Mouse (Mus musculus): Measurements from ENCODE around the gene Pi4kb.
"Not testable (repeated sequence)": the region's sequence is repeated elsewhere in the genome, so short reads cannot be mapped to it uniquely, and the experiment has no call there.

Pi4kb gene

DNA sequence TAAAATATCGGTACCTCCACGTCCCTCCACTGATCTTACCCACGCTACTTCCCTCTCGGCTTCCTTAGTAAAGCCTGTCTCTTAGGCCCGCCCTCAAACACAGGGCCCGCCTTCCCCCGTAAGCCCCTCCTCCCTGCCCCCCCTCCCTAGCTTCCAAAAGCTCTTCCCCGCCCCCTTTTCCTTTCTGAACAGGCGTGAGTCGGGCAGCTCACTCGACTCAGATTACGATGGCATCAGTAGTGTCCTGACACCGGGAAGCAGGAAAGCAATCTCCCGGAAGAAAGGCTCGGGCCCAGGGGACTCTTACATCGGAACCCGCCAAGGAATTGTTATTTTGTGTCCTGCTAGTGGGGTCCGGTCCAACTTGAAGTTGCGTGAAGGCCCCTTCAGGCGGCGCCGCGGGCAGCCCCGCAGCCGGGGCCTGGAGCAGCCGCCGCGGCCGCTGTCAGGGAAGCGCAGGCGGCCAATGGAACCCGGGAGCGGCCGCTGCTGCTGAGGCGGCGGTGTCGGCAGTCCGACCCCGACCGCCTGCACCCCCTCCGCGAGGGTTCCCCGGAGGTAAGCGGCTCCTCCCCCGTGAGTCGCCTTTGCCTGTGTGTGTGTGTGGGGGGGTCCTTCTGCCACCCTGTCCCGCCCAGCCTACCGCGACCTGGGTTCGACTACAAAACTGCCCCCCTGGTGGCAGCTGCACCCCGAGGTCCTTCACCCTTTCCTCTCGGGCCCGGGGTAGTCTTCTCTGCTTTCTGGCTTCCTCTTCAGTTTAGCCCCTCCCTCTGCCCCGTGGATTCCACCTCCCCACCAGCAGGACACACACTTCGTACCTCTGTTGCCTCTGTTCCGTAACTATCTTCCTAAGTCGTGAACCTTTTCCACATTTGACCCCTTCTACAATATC lies at the start of gene Pi4kb:
Pi4kb (plus strand) TSS at position 204 of the 895 bp plus-strand sequence.
- DNase-seq (ENCODE audit: low spot score) = peak; percentile 90

DNA sequence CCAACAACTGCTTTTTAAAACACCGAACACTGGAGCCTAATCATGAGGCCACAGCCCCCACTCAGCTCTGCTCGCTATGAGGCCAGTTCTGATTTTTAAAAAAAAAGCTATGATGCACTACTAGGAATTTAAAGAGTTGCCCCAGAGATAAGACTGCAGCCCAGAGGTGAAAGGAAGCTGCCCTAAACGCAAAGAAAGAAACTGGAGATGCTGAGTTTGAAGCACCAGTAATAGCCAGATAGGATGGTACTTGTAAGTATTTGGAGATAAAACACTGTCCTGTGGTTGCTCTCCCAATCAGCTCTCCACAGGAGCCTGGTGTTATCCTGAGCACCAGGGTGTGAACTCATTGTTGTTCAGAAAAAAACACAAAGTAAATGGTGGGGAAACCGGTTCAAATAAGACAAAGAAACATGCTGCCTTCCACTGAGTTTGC lies 48.2 kb upstream of the Pi4kb start:
- not testable (repeated sequence) for DNase-seq (ENCODE audit: low spot score)

DNA sequence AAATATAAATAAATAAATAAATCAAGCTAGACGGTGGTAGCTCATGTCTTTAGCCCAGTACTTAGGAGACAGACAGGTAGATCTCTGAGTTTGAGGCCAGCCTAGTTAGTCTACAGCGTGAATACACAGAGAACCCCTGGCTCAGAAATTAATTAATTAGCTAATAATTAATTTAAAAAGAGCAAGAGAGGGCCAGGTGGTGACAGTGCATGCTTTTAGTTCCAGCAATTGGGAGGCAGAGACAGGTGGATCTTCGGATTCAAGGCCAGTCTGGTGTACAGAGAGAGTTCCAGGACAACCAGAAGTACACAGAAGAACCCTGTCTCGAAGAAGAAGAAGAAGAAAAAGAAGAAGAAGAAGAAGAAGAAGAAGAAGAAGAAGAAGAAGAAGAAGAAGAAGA lies 45.6 kb upstream of the Pi4kb start:
- DNase-seq (ENCODE audit: low spot score) = not testable (repeated sequence)

DNA sequence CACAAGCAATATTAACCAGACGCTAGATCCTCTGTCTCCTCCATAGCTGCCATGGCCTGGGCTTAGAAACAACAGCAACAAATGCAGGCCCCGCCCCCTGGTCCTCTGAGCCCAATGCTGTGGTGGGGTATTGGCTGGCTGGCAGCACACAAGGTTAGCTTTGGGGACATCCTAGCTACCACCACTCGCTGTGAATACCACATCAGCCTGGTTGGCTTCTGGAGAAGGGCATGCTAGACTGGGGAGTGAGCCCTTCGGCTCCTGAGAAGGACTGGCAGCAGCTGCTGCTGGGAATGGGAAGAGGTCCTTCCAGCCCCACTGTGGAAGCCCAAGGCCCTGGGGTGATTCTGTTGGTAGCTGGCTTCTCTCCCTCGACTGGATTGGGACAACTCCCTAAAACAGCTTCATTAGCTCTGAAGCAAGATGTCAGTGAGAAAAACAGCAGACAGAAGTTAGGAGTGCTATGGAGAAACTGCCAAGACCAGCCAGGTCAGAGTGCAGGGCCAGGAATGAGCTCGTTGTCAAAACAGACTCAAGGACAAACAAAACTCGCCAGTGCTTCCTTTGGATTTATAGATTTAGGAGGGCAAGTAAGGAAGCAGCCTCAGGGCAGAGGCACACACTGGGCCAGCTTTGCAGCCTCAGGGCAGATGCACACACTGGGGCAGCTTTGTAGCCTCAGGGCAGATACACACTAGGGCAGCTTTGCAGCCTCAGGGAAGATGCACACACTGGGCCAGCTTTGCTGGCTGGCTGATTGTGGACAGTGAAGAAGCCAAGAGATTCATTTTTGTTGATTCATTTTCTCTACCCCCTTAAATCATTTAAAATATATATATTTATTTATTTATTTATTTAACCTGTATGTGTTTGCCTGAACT lies 43.9 kb upstream of the Pi4kb start:
- DNase-seq (ENCODE audit: low spot score) = not testable (repeated sequence)

DNA sequence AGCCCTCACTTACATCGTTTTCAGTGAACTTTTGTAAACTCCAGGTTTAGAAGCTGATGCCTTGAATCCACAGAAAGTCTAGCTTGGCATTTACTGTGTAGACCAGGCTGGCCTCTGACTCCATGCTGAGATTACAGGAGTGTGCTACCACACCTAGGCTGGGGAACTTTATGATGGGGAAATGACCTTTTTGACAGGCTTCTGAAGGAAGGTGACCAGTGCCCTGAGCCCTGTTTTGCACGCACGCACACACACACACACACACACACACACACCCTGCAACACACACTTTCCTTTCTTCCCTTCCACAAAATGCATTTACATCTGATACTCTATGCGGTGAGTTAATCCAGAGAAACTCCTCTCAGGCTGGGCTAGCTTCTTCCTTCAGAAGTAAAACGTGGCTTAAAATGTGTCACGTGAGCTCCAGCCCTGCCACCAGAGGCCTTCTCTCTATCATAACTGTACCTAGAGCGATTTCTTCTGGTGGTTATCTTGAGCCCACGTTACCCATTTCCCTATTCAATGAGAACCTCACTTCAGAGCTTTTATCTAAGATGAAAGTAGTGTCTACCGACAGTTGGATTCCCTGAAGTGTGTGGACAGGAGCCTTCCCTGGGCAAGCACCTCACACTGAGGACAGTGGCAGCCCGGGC lies 43.0 kb upstream of the Pi4kb start:
- not testable (repeated sequence) for DNase-seq (ENCODE audit: low spot score)

DNA sequence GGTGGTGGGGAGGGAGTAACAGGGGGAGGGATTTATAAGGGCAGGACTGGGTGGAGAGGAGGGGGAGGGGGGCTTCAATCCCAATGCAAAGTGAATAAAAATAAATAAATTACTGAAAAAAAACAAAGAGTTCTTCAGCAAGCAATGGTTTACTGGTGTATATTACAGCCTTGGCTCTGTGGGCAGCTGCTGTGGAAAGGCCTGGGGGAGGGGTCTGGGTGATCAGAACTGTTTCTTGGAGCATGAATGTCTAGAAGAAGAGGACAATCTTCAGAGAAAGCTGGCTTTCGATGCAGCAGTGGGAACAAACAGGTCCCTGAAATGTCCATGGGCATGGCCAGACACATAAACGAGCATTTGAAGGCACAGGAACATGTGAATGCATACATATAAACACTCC lies 42.3 kb upstream of the Pi4kb start:
- not testable (repeated sequence) for DNase-seq (ENCODE audit: low spot score)

DNA sequence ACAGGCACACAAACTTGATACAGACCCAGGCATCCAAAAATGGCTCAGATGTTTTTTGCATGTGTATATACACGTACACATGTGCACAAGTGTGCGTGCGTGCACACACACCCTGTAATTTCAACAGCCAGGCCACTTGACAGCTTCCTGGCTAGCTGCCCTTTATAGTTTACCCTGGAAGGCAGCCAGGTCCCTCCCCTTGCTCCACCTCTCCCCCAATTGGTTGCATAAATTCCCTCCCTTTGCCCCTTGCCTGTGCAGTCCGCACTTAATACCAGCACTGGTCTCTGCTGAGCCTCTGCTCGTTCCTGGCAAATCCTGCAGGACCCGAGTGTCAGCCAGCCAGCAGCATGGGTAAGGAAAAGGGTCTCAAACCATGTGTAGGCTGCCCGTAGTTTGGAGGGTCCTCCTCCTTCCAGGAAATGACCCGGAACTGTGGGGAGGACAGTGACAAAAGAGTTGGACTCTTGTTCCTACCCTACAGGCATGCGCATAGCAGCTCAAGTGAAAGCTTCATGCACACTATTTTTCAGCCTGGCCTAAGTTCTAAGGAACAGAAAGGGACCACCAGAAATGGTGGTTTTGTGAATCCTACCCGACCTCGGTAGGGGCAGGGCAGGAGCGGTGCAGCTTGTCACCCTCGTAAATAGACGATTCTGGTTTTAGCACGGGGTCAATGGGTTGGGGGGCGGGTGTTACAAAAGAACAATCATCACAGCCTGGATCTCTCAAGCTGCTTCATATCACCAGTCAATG lies 41.5 kb upstream of the Pi4kb start, which contains the start of gene Selenbp1:
Selenbp1 (plus strand) TSS at position 248 of the 756 bp plus-strand sequence.
- peak; percentile 85 for DNase-seq (ENCODE audit: low spot score)

DNA sequence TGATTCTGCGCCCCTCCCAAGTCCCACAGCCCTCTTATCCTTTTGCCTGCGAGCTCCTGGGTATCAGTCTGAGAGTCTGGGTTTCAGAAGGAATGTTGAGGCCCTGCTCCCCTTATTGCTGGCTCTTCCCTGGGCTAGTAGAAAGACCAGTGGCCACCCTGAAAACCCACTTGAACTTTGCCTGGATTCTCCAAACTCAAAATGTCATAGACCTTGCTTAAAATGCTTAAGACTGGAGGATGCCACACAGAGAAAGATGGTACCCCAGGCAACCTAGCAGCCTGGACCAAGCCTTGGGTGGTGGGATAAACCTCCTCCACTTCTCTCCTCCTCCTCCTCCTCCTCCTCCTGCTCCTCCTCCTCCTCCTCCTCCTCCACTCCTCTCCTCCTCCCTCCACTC lies 40.9 kb upstream of the Pi4kb start:
- not testable (repeated sequence) for DNase-seq (ENCODE audit: low spot score)

DNA sequence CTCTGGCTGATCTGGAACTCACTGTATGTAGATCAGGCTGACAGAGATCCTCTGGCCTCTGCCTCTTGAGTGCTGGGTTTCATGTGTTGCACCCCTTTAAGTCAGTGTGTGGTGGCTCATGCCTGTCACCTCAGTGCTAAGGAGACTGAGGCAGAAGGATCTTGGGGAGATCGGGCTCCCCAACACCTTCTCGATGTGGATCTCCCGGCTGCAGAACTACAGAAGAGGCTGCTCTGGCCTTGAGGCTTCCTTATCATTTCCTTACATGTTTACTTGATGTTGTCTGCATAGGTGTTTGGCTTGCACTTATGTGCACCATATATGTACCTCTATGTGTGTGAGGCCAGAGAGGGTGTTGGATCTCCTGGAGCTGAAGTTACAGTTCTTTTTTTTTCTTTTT lies 40.0 kb upstream of the Pi4kb start:
- not testable (repeated sequence) for DNase-seq (ENCODE audit: low spot score)

DNA sequence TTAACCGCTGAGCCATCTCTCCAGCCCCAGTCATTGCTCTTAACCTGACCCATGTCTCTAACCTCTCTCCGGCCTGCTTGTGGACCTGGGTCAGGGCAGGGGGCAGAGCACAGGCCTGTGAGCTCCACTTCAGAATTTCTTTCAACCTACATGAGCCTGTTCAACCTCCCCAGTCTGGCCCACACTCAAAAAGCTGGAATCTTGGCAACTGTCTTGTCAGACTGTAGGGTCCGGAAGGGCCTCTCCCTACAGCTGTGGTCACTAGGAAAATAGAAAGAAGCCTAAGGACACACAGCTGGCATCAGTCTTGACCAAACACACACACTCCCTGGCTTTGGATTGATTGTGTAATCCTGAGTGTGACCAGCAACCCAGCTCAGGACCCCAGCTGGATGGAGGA lies 39.2 kb upstream of the Pi4kb start:
- DNase-seq (ENCODE audit: low spot score) = not testable (repeated sequence)

DNA sequence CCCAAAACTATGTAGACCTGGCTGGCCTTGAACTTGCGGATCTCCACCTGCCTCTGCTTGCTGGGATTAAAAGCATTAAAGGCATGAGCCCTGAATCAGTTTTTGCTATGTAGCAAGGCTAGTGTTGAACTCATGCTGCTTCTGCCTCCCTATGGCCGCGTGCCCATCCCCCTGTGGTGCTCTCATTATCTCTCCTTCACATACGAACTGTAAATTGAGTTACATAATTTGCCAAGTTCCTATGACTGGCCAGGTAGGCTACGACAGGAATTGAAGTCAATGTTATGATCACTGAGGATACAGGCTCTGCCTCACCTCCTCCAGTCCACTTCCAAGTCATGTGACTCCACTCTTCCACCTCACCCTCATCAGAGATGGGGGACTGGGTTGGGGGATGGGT lies 38.4 kb upstream of the Pi4kb start:
- DNase-seq (ENCODE audit: low spot score) = not testable (repeated sequence)

DNA sequence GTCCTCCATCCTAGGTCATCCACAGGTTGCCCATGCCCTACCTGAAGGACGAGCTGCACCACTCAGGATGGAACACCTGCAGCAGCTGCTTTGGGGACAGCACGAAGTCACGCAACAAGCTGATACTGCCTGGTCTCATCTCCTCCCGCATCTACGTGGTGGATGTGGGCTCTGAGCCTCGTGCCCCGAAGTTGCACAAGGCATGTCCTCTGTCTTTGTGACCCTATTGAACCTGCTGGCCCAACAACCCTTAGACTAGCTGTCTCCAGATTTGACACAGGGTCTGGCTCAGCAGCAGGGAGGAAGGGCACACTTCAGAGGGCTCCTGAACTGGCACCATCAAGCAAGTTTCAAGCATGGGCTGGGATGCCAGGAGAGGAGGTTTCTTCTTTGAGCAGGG lies 37.3 kb upstream of the Pi4kb start:
- DNase-seq (ENCODE audit: low spot score) = not testable (repeated sequence)

DNA sequence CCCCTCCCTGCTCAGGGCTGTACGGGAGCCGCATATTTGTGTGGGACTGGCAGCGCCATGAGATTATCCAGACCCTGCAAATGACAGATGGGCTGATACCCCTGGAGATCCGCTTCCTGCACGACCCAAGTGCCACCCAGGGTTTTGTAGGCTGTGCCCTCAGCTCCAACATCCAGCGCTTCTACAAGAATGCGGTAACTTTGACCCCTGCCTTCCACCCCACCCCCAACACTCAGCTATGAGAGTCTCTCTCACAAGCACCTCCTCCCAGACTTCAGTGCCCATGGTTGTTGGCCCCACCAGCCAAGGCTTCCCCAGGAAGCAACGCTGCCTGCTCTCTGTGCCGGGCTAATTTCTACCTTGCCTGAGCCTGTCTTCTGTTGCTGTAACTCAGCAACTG lies 34.5 kb upstream of the Pi4kb start:
- not testable (repeated sequence) for DNase-seq (ENCODE audit: low spot score)

DNA sequence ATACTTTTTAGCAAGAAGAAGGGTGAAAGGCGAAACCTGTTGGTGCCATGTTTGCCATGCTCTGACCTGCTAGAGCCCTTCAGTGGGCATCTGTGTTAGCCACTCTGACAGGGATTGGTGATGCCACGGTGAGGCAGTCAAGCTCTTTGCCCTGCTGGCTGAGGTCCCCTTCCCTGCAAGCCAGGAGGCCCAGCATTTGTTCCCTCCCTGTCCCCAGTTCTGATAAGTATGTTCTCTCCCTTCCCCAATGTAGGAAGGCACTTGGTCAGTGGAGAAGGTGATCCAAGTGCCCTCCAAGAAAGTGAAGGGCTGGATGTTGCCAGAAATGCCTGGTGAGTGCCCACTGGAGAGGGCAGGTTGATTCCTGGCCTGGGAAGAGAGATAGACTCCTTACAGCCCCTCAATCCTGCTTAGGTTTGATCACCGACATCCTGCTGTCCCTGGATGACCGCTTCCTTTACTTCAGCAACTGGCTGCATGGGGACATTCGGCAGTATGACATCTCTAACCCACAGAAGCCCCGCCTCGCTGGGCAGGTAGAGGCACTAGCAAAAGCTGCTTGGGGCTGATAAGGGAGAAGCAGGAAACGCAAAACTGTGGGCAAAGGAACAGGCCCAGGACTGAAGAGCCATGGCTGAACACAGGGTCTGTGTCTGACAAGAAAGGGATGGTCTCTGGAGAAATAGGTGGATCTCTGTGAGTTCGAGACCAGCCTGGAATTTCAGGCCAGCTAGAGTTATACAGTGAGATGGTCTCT lies 32.1 kb upstream of the Pi4kb start:
- peak; percentile 62 for DNase-seq (ENCODE audit: low spot score)

DNA sequence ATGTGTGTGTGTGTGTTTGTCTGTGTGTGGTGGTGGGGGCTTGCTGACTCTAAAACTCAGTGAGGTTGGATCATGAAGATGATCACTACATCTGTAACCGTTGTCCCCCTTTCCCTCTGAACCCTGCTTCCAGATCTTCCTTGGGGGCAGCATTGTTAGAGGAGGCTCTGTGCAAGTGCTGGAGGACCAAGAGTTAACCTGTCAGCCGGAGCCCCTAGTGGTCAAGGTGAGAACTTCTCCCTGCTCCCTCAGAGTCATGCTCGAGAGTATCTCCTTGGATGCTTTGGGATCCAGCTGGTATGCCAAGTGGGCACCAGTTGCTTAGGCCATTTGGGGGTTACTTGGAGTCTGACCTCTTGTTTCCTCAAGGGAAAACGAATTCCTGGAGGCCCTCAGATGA lies 30.8 kb upstream of the Pi4kb start:
- not testable (repeated sequence) for DNase-seq (ENCODE audit: low spot score)

DNA sequence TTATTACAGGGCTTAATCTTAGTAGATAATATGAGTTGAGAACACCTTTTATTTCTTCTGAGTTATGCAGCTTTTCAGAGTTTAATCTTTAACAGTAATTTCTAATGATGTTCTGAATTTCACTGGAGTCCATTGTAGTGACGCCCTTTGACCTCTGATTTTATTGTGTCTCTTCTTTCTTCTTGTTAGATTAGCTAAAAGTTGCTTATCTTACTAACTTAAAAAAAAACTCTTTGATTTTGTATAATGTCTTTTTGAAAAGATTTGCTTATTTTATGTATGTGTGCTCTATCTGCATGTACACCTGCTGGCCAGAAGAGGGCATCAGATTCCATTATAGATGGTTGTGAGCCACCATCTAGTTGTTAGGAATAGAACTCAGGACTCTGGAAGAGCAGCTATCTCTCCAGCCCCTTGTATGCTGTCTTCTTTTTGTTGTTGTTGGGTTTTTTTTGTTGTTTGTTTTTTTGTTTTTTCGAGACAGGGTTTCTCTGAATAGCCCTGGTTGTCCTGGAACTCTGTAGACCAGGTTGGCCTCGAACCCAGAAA lies 26.4 kb upstream of the Pi4kb start:
- DNase-seq (ENCODE audit: low spot score) = no peak

DNA sequence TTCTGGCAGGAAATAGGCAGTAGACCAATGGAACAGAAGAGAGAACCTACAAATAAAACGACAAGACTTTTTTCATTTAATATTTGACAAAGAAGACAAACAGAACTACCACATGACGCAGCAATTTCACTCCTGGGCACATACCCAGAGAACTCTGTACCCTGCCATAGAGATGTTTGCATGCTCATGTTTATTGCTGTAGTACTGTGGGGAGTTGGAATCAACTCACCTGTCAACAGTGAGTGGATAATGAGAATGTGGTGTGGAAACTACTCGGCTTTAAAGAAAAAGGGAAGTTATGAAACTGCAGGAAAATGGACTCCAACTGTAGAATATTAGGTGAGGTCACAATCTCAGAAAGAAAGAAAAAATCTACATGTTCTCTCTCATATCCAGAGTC lies 24.9 kb upstream of the Pi4kb start:
- DNase-seq (ENCODE audit: low spot score) = no peak

DNA sequence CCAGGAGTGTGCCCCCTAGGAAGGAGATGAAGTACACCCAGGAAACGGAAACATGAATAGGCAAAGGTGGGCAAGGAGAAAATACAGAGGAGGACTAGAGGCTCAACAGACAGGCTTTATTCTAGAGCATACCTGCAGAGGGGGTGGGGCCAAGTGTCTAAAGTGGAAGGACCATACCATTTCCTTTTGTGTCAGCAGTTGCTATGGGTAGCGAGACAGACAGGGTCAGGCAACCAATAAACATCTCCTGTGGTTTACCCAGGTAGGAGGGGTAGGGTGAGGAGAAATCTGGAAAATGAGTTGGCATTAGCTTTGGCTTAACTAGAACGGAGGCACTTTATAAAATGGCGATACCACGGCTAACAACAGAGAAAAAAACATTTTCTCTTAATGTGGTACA lies 21.7 kb upstream of the Pi4kb start:
- DNase-seq (ENCODE audit: low spot score) = no peak

DNA sequence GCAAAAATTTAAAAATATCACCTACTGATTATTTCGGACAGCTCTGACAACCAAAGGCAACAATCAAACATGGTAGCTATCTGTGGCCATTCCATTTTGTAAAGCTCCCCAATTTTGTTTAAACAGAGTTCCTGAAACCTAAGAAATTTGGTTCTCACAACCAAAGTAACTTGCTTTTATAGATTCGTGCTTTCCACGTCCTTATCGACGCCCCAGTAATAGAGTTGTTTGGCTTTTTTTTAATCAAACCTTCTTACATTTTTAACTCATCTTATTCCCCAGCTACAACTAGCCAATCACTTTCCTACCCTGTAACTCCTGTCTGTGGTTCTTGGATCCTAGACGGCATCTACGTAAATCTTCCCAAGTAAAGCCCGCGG lies 21.2 kb upstream of the Pi4kb start:
- DNase-seq (ENCODE audit: low spot score) = no peak
